Mouse (Mus musculus) common myeloid progenitor, adult 5-6 weeks (primary cell): Measurements from ENCODE around the gene Rtn4rl1. TPM values are rescaled to one million over a fixed set of nuclear protein-coding genes. Genes with fewer than 3 reads are reported as not detected.
"Not testable (repeated sequence)": the region's sequence is repeated elsewhere in the genome, so short reads cannot be mapped to it uniquely, and the experiment has no call there.

Source experiments
- ATAC-seq: replicated peaks from 2 replicates; pipeline ENCODE4 v1.8.0; 2016; ENCODE audit warnings: low read depth, mild to moderate bottlenecking, moderate TSS enrichment, inconsistent platforms; ENCODE audit not compliant: poor library complexity, severe bottlenecking
- total RNA-seq: library from RNA; stranded (forward); fragments of 200-1000, 187-1606 nt; gene quantifications from 2 replicates; pipeline ENCODE4 v1.2.3, GENCODE M21; 2017

The Rtn4rl1 gene
- total RNA-seq, 1 experiment from 2014 or later: 1.6 TPM

DNA sequence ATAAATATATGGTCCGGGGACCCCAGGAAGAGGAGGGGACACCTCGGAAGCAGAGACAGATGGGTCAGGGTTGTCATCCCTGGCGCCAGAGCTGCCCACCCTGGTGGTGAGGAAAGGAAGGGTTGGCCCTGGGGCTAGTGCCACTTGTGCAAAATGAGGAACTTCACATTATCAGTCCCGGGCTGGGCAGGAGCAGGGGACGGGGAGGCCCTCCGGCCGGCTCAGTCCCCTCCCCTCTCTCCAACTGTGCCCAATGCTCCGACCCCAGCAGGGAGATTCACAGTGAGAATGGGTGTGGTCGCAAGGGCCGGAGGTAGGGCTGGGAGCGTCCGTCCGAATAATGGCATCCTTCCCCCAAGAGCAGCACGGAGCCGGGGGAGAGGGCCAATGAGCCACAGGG, 28.8 kb upstream of the Rtn4rl1 start:
- peak; percentile 76 for ATAC-seq

DNA sequence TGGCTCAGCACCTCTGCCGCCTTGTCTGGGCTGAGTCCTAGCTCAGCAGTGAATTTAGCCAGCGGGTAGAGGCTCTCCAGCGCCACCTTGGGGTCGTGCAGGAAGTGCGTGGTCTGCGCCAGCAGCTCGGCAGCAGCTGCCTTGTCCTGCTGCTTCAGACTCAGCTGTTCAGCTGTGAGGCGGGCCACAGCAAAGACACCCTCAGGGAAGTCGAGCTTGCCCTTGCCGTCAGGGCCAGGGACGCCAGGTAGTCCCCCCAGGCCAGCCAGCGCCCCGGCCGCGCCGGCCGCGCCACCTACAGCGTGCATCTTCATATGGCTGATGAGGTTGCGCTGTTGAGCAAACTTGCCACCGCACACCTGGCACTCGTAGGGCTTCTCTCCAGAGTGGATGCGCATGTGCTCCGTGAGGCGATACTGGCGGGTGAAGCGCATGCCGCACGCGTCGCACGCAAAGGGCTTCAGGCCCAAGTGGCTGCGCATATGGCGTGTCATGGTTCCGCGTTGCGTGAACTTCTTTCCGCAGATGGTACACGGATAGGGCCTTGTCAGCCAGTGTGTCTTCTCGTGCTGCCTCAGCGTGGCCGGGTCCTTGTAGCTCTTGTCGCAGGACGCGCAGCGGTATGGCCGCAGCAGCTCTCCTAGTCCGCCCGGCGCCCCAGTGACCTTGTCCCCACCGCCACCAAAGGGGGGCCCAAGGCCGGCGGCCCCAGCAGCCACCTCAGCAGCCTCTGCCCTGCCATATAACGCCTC, 28.0 kb upstream of the Rtn4rl1 start:
- ATAC-seq: peak; percentile 62

DNA sequence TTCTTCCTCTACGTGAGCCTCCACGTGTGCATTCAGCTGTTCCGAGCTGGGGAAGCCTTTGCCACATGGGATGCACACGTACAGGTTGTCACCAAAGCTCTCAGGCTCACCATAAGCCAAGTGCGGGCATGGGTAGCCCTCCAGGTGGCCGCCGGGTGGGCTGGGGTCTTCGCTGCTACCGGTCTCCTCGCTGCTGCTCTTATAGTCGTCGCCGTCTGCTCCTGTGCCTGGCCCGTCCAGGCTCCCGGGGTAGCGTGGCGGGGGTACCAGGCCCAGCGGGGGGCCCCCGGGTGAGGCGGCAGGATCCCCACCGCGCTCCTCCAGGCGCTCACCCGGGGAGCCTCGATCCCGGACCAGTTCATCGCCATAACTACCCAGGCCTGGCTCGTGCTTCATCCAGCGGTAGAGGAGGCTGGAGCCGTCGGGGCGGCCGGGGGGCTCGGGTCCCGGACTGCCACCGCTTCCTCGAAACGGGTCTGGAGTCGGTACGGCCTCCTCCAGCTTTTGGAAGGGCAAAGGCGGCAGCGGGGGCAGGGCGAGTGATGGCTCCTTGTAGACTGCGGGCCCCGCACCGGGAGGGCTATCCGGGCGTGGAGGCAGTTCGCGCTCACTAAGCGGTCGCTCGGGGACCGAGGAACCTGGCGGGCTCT, 27.3 kb upstream of the Rtn4rl1 start:
- ATAC-seq: no peak

DNA sequence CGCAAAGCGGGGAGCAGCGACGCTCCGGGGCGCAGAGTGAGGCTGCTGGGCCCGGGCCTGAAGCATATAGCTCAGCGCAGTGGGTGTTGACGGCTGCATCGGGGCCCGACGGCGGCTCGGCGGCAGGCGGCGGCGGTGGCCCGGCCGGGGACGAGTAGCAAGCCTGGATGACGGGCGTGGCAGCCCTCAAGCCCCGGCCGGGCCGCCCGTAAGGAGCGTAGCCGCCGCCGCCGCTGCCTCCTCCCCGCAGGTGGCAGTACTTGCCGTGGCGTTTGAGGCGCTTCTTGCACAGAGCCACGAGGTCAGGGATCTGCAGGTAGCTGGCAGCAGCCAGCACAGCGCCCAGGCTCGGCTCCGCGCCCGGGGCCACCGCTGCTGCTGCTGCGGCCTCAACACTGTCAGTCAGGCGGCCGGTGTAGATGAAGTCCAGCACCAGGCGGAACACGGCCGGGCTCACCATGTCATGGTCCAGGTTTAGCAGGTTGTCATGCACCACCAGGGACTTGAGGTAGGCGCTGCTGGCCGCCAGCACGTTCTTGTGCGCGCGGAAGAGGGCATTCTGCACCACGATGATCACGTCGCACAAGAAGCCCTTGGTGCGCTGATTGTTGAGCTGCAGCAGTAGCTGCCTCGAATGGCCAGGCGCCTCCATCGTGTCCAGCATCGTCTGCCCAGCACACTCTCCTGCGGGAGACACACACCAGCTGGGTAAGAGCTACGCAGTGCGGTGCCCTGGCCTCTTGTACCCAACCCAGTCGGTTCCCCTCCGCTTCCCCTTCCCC, 26.5 kb upstream of the Rtn4rl1 start:
- ATAC-seq: no peak

DNA sequence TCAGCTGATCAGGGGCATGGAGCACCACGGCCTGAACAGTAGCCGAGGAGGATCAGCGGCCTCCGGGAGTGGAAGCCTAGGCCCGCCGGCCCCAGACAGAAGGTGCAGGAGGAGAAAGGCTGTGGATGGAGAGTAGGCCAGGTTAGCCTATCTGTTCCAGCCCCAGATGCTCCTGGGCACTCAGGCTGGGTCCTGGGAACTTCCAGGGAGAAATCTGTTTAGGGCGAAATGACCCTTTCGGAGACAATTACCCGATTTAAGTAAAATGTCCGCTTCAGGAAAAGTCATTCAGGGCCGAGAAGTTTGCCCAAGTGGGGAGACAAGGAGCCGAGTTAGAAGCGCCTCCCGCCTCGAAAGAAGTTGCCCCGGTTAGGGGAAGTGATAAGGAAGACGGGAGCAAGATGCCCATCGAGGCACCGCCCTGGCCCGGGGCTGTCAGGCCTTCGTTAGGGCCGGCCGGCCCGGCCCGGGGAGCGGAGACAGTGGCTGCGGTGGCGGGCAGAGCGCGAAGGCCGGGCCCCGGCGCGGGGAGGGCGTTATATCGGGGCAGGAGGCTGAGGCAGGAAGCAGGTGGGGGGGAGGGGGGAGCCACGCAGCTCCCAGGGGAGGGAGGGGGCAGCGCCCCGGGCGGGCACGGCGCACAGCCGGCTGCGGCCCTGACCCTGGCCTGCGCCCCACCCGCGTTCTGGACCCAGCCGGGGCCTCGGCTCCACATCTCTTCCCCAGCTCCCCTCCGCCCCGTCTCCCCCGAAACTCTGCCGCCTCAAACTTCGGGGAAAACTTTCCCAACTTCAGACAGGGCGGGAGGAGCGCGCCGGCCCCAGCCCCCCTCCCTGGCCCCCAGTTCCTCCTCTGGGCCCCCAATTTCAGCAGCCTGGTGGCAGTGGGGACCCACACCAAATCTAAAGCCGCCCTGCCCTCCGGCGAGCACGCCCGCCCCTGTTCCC, 25.7 kb upstream of the Rtn4rl1 start:
- ATAC-seq: no peak

DNA sequence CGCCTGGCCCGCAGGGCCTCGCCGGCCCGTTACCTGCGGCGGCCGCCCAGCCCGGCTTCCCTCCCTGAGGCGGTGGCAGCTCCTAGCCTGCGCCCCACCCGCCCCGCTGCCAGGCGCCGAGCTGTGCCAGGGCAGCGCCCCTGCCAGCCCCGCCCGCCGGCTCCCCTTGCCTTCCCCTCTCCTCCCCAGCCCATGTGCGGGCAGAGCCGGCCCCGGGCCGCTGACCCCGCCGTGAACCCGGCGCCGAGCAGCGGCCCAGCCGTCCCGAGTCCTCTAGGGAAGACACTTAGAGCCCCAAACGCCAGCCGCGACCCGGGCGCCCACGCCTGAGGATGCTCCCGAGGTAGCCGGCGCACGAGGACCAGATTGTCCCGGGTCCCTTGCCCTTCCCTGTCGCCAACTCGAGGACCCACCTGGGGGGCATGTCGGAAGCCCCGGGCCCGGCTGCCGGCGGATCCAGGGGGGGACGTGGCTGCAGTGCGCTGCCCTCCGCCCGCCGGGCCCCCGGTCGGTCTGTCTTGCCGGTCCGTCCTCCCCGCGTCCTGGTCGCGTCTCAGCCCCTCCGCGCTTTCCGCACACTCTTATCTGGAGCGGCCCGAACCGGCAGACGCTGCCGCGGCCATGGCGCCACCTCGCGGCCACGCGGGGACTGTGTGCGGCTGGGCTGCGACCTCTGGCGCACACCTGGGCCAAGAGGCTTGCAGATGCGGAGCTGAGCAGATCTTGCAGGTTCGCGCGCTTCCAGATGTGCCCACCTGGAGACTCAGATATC, 24.8 kb upstream of the Rtn4rl1 start:
- ATAC-seq: 0 out of 2 replicates have a peak, but pooled peaks have one; percentile 11

DNA sequence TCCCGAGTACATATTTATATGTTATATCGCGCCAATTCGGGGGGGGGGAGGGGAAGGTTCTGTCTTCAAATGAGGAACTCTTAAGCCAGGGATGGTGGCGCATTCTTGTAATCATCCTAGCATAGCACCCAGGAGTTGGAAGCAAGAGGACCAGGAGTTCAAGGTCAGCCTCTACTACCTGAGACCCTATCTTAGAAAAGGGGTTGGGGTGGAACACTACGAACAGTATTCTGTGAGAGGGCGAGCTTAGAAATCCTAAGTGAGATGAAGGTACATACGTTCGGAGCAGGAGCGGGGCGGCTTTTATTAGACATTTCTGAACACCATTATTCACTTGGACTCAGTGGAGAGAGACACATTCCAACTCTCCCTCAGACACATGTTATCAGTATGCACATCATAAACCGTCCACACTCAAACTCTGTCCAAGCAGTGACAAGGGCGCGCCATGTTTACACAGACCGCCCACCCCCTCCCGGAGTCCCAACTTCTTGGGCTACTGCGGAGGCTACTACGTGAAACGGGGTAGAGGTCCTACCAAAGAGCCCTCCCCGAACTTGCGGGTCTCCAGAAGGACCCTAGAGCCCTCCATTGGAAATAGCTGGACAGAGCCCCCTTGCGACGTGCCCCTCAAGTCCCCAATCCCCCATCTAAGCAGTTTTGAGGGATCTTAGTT, 24.0 kb upstream of the Rtn4rl1 start, which contains the start of gene Hic1:
Gene Hic1 (minus strand): TSS at position 115 of the 676 bp plus-strand sequence.
- ATAC-seq: no peak

DNA sequence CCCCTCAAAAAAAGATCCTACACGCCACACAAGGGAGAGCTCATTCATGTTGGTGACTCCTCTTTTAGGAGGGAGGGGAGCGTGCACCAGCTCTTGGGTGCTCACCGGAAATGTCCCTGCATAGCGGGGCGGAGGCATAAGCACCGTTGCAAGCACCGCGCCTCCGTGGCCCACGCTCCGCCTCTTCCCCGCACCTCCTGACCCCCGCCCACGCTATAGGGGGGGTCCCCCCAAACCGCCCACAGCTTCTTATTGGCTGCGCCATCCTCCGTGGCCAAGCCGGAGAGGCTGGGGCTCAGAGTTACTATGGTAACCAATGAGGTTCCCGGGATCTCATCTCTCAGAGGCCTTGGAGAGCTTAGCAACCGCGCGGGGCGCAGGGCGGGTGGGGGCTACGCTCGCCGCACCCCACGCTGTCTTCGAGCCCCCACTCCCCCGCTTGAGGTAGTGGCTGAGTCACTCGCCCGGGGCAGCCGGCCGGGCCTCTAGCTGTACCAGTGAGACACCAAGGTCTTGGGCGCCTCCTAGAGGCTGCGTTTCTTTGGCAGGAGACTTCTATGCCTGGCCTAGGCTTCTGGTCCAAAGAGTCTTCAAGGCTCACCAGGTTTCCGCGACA, 23.3 kb upstream of the Rtn4rl1 start:
- peak; percentile 40 for ATAC-seq

DNA sequence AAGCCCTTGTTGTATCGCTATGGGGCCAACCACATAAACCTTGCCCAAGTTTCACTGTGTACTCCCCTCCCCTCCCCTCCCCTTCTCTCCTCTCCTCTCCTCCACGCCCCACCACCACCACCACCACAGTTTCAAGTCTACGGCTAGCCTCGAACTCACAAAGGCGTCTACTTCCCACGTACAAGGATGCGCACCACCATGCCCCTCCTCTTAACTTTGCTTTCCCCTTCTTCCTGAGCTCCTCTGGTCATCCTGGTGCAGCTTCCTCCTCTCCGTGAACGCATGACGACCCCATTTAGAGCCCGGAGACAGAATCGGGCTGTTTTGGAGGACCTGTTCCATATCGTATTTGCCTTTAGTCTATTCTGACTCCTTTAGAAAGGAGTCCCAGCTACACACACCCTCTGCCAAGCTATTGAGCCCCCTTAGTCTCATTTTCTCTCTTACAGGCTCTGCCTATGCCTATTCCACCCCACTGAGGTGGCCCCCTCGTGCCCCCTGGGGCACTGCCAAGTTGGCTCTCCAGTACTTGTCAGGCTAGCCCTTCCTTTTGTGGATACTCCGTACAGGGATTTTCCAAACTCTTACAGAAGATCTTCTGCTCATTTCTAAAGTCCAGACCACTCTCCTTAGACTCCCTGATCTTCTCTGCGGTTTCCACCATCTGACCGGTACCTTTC, 22.3 kb upstream of the Rtn4rl1 start:
- ATAC-seq: no peak

DNA sequence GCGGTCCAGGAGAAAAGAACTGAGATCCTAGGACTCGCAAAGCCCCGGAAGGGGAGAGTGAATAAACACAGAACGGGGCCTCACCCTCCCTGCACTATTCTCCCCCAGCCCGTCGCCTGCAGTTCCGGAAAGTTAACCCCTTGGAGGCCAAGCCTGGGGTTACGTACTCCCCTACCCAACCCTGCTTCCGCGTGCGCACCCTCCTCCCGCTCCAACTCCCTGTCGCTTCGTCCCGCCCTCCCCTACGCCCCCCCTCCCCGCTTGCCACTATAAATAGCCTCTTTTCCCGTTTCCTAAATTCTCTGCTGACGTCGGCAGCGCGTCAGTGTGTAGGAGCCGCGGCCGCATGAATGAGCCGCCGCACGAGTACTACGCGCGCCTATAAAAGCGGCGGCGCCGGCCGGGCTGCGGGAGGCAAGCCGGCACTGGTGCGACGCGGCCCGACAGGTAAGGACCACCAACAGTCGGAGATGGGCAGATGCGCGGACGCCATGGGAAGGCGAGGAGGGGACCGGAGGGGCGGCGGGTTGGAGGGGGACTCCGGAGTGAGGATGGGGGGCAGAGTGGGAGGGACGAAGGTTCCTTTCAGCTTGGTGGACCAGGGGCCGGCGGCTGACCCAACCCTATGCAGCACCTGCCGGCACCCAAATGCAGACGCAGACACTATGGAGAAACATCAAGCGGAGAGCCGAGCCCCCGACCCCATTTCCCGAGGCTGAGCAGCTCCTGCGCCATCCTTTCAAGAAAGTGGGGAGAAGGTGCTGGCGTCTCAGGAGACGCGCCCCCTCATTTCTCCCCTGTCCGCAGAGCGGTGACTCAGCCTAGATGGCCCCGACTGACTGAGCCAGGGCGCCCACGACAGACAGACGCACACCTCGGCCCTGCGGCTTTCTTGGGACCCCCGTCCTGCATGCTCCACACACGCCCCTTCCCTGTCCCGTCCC, 21.2 kb upstream of the Rtn4rl1 start:
- ATAC-seq: 0 out of 2 replicates have a peak, but pooled peaks have one; percentile 0

DNA sequence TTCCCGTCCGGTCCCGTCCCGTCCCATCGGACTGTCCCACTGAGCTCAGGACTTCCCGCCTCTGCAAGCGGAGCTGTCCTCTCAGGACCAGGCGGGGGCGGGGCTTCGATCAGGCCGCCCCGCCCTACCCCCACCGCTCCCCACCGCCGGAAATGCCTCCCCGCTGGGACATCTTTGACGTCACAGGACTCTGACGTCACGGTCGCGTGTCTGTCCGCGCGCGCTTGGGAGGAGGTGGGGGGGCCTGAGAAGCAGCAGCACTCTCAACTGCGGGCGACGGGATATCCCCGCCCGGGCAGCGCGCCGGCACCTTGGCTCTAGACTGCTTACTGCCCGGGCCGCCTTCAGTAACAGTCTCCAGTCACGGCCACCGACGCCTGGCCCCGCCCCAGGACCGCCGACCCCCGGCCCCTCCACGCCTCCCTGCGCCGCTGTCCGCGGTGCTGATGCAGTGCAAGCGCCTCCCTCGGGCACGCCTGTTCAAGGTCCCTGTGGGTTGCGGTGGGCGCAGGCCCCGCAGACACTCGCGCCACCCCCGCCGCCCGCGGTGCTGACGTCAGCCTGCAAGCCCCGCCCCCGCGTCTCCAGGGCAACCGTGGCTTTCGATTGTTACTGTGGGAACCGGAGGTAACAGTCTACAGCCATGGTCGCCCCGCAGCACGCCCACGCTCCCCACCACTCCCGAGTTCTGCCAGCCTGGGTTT, 20.3 kb upstream of the Rtn4rl1 start:
- ATAC-seq: peak; percentile 45

DNA sequence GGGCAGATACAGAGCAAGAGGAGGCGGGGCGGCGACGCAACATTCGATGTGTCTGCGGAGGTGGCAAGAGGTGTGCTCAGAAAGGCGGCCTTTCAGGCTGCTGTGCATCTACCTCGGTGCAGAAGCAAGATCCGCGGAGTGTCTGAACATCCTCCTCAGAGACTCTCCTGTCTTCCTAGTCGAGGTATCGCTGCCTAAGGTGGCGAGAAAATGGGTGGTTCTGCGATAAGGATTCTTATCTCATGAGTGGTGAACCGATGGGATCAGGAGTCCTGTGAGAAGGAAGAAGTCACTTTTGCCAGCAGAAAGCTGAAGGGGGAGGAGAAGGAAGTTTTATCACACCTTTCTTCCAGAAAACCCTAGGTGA, 19.8 kb upstream of the Rtn4rl1 start:
- ATAC-seq: no peak

DNA sequence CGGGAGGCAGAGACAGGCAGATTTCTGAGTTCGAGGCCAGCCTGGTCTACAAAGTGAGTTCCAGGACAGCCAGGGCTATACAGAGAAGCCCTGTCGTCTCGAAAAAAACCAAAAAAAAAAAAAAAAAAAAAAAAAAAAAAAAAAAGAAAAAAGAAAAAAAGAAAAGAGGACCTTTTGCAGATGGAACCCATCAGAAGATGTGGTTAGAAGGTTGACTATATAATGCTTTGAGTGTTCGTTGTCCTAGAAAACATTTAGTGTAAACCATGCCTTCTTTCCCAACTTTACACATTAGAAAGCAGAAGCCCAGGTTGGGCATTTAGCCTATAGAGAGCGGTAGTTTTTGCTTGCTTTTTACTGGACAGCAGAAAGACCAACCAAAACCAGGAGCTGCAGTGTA, 19.0 kb upstream of the Rtn4rl1 start:
- not testable (repeated sequence) for ATAC-seq

DNA sequence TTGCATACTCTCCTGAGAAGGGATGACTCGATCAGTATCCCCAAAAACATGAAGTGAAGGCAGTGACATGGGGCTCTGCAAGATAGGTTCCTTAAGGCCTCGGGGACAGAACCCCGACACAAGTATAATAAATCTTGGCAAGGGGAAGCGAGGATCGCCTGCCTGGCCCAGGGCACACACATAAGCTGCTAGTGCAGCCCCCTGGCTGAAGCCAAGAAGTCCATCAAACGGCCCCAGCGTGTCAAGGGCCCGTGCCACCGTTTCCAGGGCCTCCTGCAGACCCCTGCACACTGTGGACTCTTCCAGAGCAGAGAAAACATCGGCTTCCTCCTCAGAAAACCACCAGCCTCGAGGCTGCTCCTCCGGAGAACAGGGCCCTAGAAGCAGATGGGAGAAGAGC, 15.6 kb upstream of the Rtn4rl1 start:
- ATAC-seq: no peak

DNA sequence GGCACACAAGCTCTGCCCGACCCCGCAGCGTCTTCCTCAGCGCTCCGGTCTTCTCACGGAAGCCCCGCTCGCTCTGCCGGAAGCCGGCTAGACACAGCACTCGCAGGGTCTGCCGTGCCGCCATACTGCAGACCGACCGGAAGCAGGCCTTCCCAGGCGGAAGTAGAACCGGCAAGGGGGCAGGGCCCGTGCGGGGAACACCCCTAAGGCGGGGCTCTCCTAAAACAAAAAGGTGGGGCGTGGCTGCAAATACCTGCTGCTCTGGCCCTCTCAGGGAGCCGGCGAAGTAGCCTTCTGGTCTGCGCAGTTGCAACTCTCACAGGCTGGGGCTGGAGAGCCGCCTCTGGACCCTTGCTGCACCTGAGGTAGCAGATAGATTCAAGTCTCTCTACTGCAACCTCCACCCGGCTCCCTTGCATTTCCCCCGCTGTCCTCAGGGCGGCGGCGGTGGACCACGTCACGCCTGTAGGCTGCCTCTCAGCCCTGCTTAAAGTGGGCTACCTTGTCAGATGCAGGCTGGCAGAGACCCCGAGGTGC, 14.8 kb upstream of the Rtn4rl1 start, which contains the start of gene Ovca2:
Gene Ovca2 (minus strand): TSS at position 164 of the 537 bp plus-strand sequence.
- peak; percentile 97 for ATAC-seq
